Mouse (Mus musculus) liver, postnatal 0 days (tissue): Measurements from ENCODE around the gene Rab13.

Source experiments
- CTCF ChIP-seq: sonication (generic); IDR thresholded peaks from 2 replicates; pipeline ENCODE4 v1.5.1; 2016; ENCODE audit warnings: antibody characterized with exemption, low read depth
- EP300 ChIP-seq: IDR thresholded peaks from 2 replicates; pipeline ENCODE4 v1.6.1; 2016; ENCODE audit warnings: antibody characterized with exemption, low read depth, mild to moderate bottlenecking

- TF ChIP-seq CTCF (no peak), EP300 (no peak)
Observed at GRCm38 (mm10) chr3:90250791-90251190, 37.3 kb downstream of the Rab13 start.
